Mouse (Mus musculus) left cerebral cortex, postnatal 36 days (tissue): ENCODE results near the gene Alpk1. TPM values are rescaled to one million over a fixed set of nuclear protein-coding genes. Genes with fewer than 3 reads are reported as not detected.

Experiments
- DNase-seq, 2 experiments: peaks; one replicate each; pipeline ENCODE4 v3.0.0; 2021 to 2022; ENCODE audit warnings: low spot score in 2 of 2, mixed read lengths in 1 of 2
- intact Hi-C: fragments of 180-260 bp; cut with DNase I; formaldehyde crosslinking; loops from one replicate; pipeline ENCODE4 v1.15.1; 2025
- total RNA-seq, 2 experiments: library from RNA; stranded (reverse); gene quantifications; 2 replicates each; pipeline ENCODE4 v1.2.3; 2021

Alpk1 gene
- total RNA-seq, 2 experiments from 2014 or later, result 3.0 to 4.6 TPM

GRCm38 (mm10) chr3:127749981-127750562 lies 30.3 kb downstream of the Alpk1 start:
- intact Hi-C loops, result no loop called here
- no peak for DNase-seq

- intact Hi-C loops, result no loop called here
- DNase-seq, result no peak
Measured at GRCm38 (mm10) chr3:127749266-127749665, 31.1 kb downstream of the Alpk1 start.

GRCm38 (mm10) chr3:127748644-127749043 lies 31.7 kb downstream of the Alpk1 start:
- intact Hi-C loops, result no loop called here
- no peak for DNase-seq

GRCm38 (mm10) chr3:127745911-127746640 lies 34.3 kb downstream of the Alpk1 start:
- intact Hi-C loops, result no loop called here
- DNase-seq, result no peak

GRCm38 (mm10) chr3:127745504-127745903 lies 34.8 kb downstream of the Alpk1 start:
- intact Hi-C loops, result no loop called here
- no peak for DNase-seq

GRCm38 (mm10) chr3:127743614-127744365 lies 36.5 kb downstream of the Alpk1 start:
- no peak for DNase-seq
- intact Hi-C loops, result no loop called here

- no peak for DNase-seq
Measured at GRCm38 (mm10) chr3:127741473-127741872, 38.9 kb downstream of the Alpk1 start.

GRCm38 (mm10) chr3:127737876-127738275 lies 42.5 kb downstream of the Alpk1 start:
- intact Hi-C loops, result no loop called here
- no peak for DNase-seq

More at GRCm38 (mm10) chr3:127741473-127741872, 38.9 kb downstream of the Alpk1 start:
- intact Hi-C loops, result no loop called here

GRCm38 (mm10) chr3:127735395-127735794 lies 44.9 kb downstream of the Alpk1 start:
- no peak for DNase-seq
- intact Hi-C loops, result no loop called here

GRCm38 (mm10) chr3:127729513-127730137 lies 50.7 kb downstream of the Alpk1 start:
- intact Hi-C loops, result no loop called here
- DNase-seq, result no peak

GRCm38 (mm10) chr3:127728851-127729512 lies 51.3 kb downstream of the Alpk1 start:
- no peak for DNase-seq
- intact Hi-C loops, result no loop called here

- no peak for DNase-seq
- intact Hi-C loops, result no loop called here
Measured at GRCm38 (mm10) chr3:127728046-127728445, 52.3 kb downstream of the Alpk1 start.

- no peak for DNase-seq
- intact Hi-C loops, result no loop called here
Measured at GRCm38 (mm10) chr3:127720948-127721347, 59.4 kb downstream of the Alpk1 start.

- intact Hi-C loops, result no loop called here
- DNase-seq, result no peak
Measured at GRCm38 (mm10) chr3:127720050-127720449, 60.3 kb downstream of the Alpk1 start.

- intact Hi-C loops, result no loop called here
- no peak for DNase-seq
Measured at GRCm38 (mm10) chr3:127719601-127720000, 60.7 kb downstream of the Alpk1 start.

- intact Hi-C loops, result no loop called here
Measured at GRCm38 (mm10) chr3:127716759-127717158, 63.6 kb downstream of the Alpk1 start.

GRCm38 (mm10) chr3:127713112-127713511 lies 67.2 kb downstream of the Alpk1 start:
- intact Hi-C loops, result no loop called here
- DNase-seq, result no peak

More at GRCm38 (mm10) chr3:127716759-127717158, 63.6 kb downstream of the Alpk1 start:
- DNase-seq, result no peak

- DNase-seq, result no peak
- intact Hi-C loops, result no loop called here
Measured at GRCm38 (mm10) chr3:127711536-127711935, 68.8 kb downstream of the Alpk1 start.

GRCm38 (mm10) chr3:127707089-127707485 lies 73.2 kb downstream of the Alpk1 start:
- intact Hi-C loops, result loop anchor here (5.0 kb wide), 1 partner anchor 75 kb away; the partner anchor contains the start of gene Neurog2

More at GRCm38 (mm10) chr3:127707089-127707485, 73.2 kb downstream of the Alpk1 start:
- DNase-seq, result no peak
